In genomic region chr16:27138987-27139386, GRCm38 (mm10) we compare ENCODE assay signal across 9 mouse cellular contexts.
DNase-seq lines count a peak whose midpoint lies in the region; ATAC-seq and TF ChIP-seq lines count a peak whose summit lies in the region.
"Had no signal": no experiment of that assay in that cellular context is flagged by ENCODE, and none has a peak within 500 bp of the region (broad histone marks: within the 10 kb centered on the region; RNA-seq: fewer than 3 reads in every experiment).

No protein-coding gene starts in this region.

- no peak overlapping the region for H3K4me2 ChIP-seq in heart, postnatal 0 days (ENCODE audit: low read depth, low read length)
- no peak overlapping the region for H3K4me2 ChIP-seq in heart, embryonic 11.5 days
- H3K4me2 ChIP-seq: lung, embryonic 15.5 days had no signal

- no peak for TF ChIP-seq CTCF in heart, postnatal 0 days (IDR thresholded peaks at IDR 0.05; ENCODE audit: low read depth)

- TF ChIP-seq EP300 in heart, postnatal 0 days (IDR thresholded peaks at IDR 0.05; ENCODE audit: low read depth), result no peak

- no peaks in the 10 kb centered on the region for H3K9me3 ChIP-seq in heart, postnatal 0 days (replicated peaks; ENCODE audit: control insufficient read depth, low read length)
- no peaks in the 10 kb centered on the region for H3K9me3 ChIP-seq in heart, embryonic 11.5 days (replicated peaks; ENCODE audit: control insufficient read depth, low read length)
- H3K9me3 ChIP-seq: lung, embryonic 15.5 days had no signal

- no peak for ATAC-seq in heart, postnatal 0 days (ENCODE audit: insufficient read depth, low read depth)
- no peak for ATAC-seq in heart, embryonic 11.5 days (replicated peaks; ENCODE audit: insufficient number of reproducible peaks, low FRiP score, low TSS enrichment)

- peak; percentile 24 for DNase-seq in heart, postnatal 0 days (ENCODE audit: low spot score)
- peak; percentile 12 for DNase-seq in ovary, postnatal 14 days (ENCODE audit: low spot score)
- DNase-seq in ovary, postnatal 10 days (ENCODE audit: low spot score), result no peak
- peak; percentile 31 for DNase-seq in embryo, embryonic 11.5 days (ENCODE audit: low read depth, low spot score)
- DNase-seq in retina, postnatal 7 days (ENCODE audit: low read depth, low spot score), result peak; percentile 21
- no peak for DNase-seq in yolk sac, embryonic 10.5 days (ENCODE audit: low spot score)
- no peak for DNase-seq in cerebellum, adult 9-11 months

- no peaks in the 10 kb centered on the region for H3K36me3 ChIP-seq in heart, postnatal 0 days (replicated peaks; ENCODE audit: control insufficient read depth, insufficient read depth, low read length)
- H3K36me3 ChIP-seq in heart, embryonic 11.5 days (ENCODE audit: control insufficient read depth, insufficient read depth, low read length), result no peaks in the 10 kb centered on the region
- H3K36me3 ChIP-seq: lung, embryonic 15.5 days had no signal

- H3K9ac ChIP-seq in heart, postnatal 0 days (replicated peaks; ENCODE audit: low read depth, low read length), result no peak overlapping the region
- no peak overlapping the region for H3K9ac ChIP-seq in heart, embryonic 11.5 days (ENCODE audit: low read depth, low read length)
- H3K9ac ChIP-seq: lung, embryonic 15.5 days had no signal

- 14% methylated on average over 1 of the region's 1 CpGs for WGBS in heart, postnatal 0 days
- WGBS in heart, embryonic 11.5 days (ENCODE audit: insufficient replicate concordance), result 20% methylated on average over 1 of the region's 1 CpGs

- H3K27me3 ChIP-seq in heart, postnatal 0 days (ENCODE audit: control insufficient read depth, insufficient read depth, low read length), result no peaks in the 10 kb centered on the region
- H3K27me3 ChIP-seq in heart, embryonic 11.5 days (ENCODE audit: control insufficient read depth, insufficient read depth, low read length), result no peaks in the 10 kb centered on the region
- H3K27me3 ChIP-seq: lung, embryonic 15.5 days had no signal

- no peak overlapping the region for H3K27ac ChIP-seq in heart, postnatal 0 days (ENCODE audit: low read depth)
- H3K27ac ChIP-seq in heart, embryonic 11.5 days (ENCODE audit: low read depth, low read length), result no peak overlapping the region
- H3K27ac ChIP-seq: lung, embryonic 15.5 days had no signal

- no peaks in the 10 kb centered on the region for H3K4me1 ChIP-seq in heart, postnatal 0 days (ENCODE audit: control insufficient read depth, insufficient read depth)
- no peaks in the 10 kb centered on the region for H3K4me1 ChIP-seq in heart, embryonic 11.5 days (ENCODE audit: control insufficient read depth, insufficient read depth, low read length)
- H3K4me1 ChIP-seq: lung, embryonic 15.5 days had no signal

- H3K4me3 ChIP-seq in heart, postnatal 0 days (ENCODE audit: low read depth, low read length), result no peak overlapping the region
- no peak overlapping the region for H3K4me3 ChIP-seq in heart, embryonic 11.5 days (ENCODE audit: low read depth, low read length)
- H3K4me3 ChIP-seq: lung, embryonic 15.5 days had no signal

Comparison
In these comparisons a context has a peak if more than half of its experiments do, and no peak if none do; other contexts are left out.
1. DNase-seq: peak in heart, postnatal 0 days (single experiment), ovary, postnatal 14 days (single experiment), embryo, embryonic 11.5 days (single experiment) and retina, postnatal 7 days (single experiment); none in ovary, postnatal 10 days (single experiment), yolk sac, embryonic 10.5 days (single experiment) and cerebellum, adult 9-11 months (single experiment).